Mouse (Mus musculus) embryonic stem cell, embryonic (primary cell): Measurements from ENCODE around the gene Zfp57.

ENCODE experiments used
- CTCF ChIA-PET, 4 experiments: fragments of 300-600 bp in 2 of 4; fragments of 350-600 bp in 2 of 4; sonication (Branson Sonifier 250); formaldehyde crosslinking; loops; one replicate each; lab custom pipeline; 2022; ENCODE audit warnings: inconsistent platforms in 2 of 4; lab: Charles Lee
- POLR2A ChIA-PET, 4 experiments: fragments of 300-600 bp in 2 of 4; fragments of 350-600 bp in 2 of 4; sonication (Branson Sonifier 250); formaldehyde crosslinking; loops; one replicate each; lab custom pipeline; 2022; ENCODE audit warnings: antibody characterized with exemption in 4 of 4, inconsistent platforms in 1 of 4; lab: Charles Lee

Zfp57 gene

GRCm38 (mm10) chr17:37000863-37001262, at the start of gene Zfp57:
Gene Zfp57, plus strand, starts transcription at chr17:37001163.
- CTCF ChIA-PET: interaction anchor here in 2 of 4 experiments (0.6 to 1.3 kb wide), 5 partner anchors 21 to 1003 kb away, joined by 3 to 4 read pairs (median 3); no protein-coding TSS in a partner anchor
- POLR2A ChIA-PET: interaction anchor here (0.6 to 32.1 kb wide), 30 partner anchors 9 to 718 kb away, joined by 3 to 469 read pairs (median 6); partner anchors contain the start of genes 2410137M14Rik (in 2 of the 4), Mog (in 2 of the 4), Gabbr1 (in 1 of the 4) and H2-M5 (in 1 of the 4)

- ChIA-PET CTCF (no interaction called here), POLR2A (interaction anchor here (0.6 to 2.5 kb wide), 12 partner anchors 8 to 102 kb away, joined by 3 to 15 read pairs (median 4); no protein-coding TSS in a partner anchor)
Observed at GRCm38 (mm10) chr17:36952631-36953030, 48.3 kb upstream of the Zfp57 start.

GRCm38 (mm10) chr17:36953062-36953461, 47.9 kb upstream of the Zfp57 start:
- CTCF ChIA-PET: no interaction called here
- POLR2A ChIA-PET: interaction anchor here in 3 of 4 experiments (0.5 to 2.5 kb wide), 5 partner anchors 17 to 93 kb away, joined by 3 to 15 read pairs (median 3); partner anchors contain the start of gene Gabbr1 (in 1 of the 3)

- ChIA-PET POLR2A (interaction anchor here (0.6 to 6.0 kb wide), 50 partner anchors 9 to 244 kb away, joined by 3 to 48 read pairs (median 4); partner anchors contain the start of genes 2410137M14Rik (in 3 of the 4), H2-M5 (in 3 of the 4), Rnf39 (in 2 of the 4) and Gabbr1 (in 1 of the 4)), CTCF (interaction anchor here in 3 of 4 experiments (0.9 to 1.3 kb wide), 4 partner anchors 11 to 246 kb away, joined by 3 read pairs; no protein-coding TSS in a partner anchor)
Observed at GRCm38 (mm10) chr17:36957999-36958743, 42.8 kb upstream of the Zfp57 start, which contains the start of the genes Znrd1 and Znrd1as. Gene Znrd1, minus strand, starts transcription at chr17:36958559. Gene Znrd1as, plus strand, starts transcription at chr17:36958592.

GRCm38 (mm10) chr17:36958884-36959283, 42.1 kb upstream of the Zfp57 start:
- CTCF ChIA-PET: interaction anchor here in 1 of 4 experiments (0.9 kb wide), 1 partner anchor 12 kb away, joined by 3 read pairs; no protein-coding TSS in a partner anchor
- POLR2A ChIA-PET: interaction anchor here (0.6 to 6.6 kb wide), 26 partner anchors 11 to 124 kb away, joined by 3 to 48 read pairs (median 6); partner anchors contain the start of genes 2410137M14Rik (in 3 of the 4), Gabbr1 (in 1 of the 4) and Rnf39 (in 1 of the 4)

GRCm38 (mm10) chr17:36961125-36961524, 39.8 kb upstream of the Zfp57 start:
- CTCF ChIA-PET: interaction anchor here in 1 of 4 experiments (0.6 kb wide), 1 partner anchor 9 kb away, joined by 3 read pairs; no protein-coding TSS in a partner anchor
- POLR2A ChIA-PET: interaction anchor here (0.7 to 6.6 kb wide), 15 partner anchors 9 to 121 kb away, joined by 3 to 50 read pairs (median 6); partner anchors contain the start of genes 2410137M14Rik (in 2 of the 4), Gabbr1 (in 1 of the 4) and Ppp1r11 (in 1 of the 4)

- POLR2A ChIA-PET: interaction anchor here in 3 of 4 experiments (0.6 to 13.6 kb wide), 8 partner anchors 8 to 103 kb away, joined by 3 to 424 read pairs (median 3); partner anchors contain the start of genes 2410137M14Rik (in 1 of the 3), H2-M5 (in 1 of the 3) and Zfp57 (in 1 of the 3)
- CTCF ChIA-PET: interaction anchor here in 1 of 4 experiments (1.3 kb wide), 1 partner anchor 52 kb away, joined by 3 read pairs; no protein-coding TSS in a partner anchor
Observed at GRCm38 (mm10) chr17:36966875-36967274, 34.1 kb upstream of the Zfp57 start.

- ChIA-PET POLR2A (interaction anchor here (0.6 to 13.6 kb wide), 46 partner anchors 8 to 1211 kb away, joined by 3 to 424 read pairs (median 5); partner anchors contain the start of genes 2410137M14Rik (in 4 of the 4), Znrd1 (in 3 of the 4), Znrd1as (in 3 of the 4) and H2-M5 (in 2 of the 4)), CTCF (interaction anchor here in 2 of 4 experiments (0.8 to 1.4 kb wide), 4 partner anchors 10 to 79 kb away, joined by 3 to 7 read pairs (median 4); no protein-coding TSS in a partner anchor)
Observed at GRCm38 (mm10) chr17:36970316-36970890, 30.6 kb upstream of the Zfp57 start.

GRCm38 (mm10) chr17:36971172-36971850, 29.7 kb upstream of the Zfp57 start:
- ChIA-PET POLR2A (interaction anchor here (0.6 to 13.6 kb wide), 41 partner anchors 9 to 1063 kb away, joined by 3 to 424 read pairs (median 5); partner anchors contain the start of genes 2410137M14Rik (in 4 of the 4), H2-M5 (in 2 of the 4), Znrd1 (in 2 of the 4) and Znrd1as (in 2 of the 4)), CTCF (interaction anchor here in 2 of 4 experiments (0.8 to 1.4 kb wide), 4 partner anchors 10 to 79 kb away, joined by 3 to 7 read pairs (median 4); no protein-coding TSS in a partner anchor)

GRCm38 (mm10) chr17:36972791-36973190, 28.2 kb upstream of the Zfp57 start:
- ChIA-PET CTCF (interaction anchor here in 3 of 4 experiments (0.8 to 1.3 kb wide), 10 partner anchors 8 to 77 kb away, joined by 3 to 6 read pairs (median 4); partner anchors contain the start of genes Gabbr1 (in 2 of the 3), 2410137M14Rik (in 1 of the 3) and H2-M5 (in 1 of the 3)), POLR2A (interaction anchor here (0.6 to 13.6 kb wide), 89 partner anchors 9 to 1134 kb away, joined by 3 to 424 read pairs (median 6); partner anchors contain the start of genes 2410137M14Rik (in 4 of the 4), H2-M5 (in 4 of the 4), Znrd1 (in 4 of the 4) and Znrd1as (in 4 of the 4))

GRCm38 (mm10) chr17:36973271-36973787, 27.6 kb upstream of the Zfp57 start:
- ChIA-PET CTCF (interaction anchor here in 3 of 4 experiments (0.8 to 1.3 kb wide), 10 partner anchors 8 to 77 kb away, joined by 3 to 6 read pairs (median 4); partner anchors contain the start of genes Gabbr1 (in 2 of the 3), 2410137M14Rik (in 1 of the 3) and H2-M5 (in 1 of the 3)), POLR2A (interaction anchor here (0.6 to 13.6 kb wide), 91 partner anchors 9 to 1135 kb away, joined by 3 to 424 read pairs (median 6); partner anchors contain the start of genes 2410137M14Rik (in 4 of the 4), H2-M5 (in 4 of the 4), Znrd1 (in 4 of the 4) and Znrd1as (in 4 of the 4))

GRCm38 (mm10) chr17:36981221-36981813, 19.6 kb upstream of the Zfp57 start, which contains the start of gene 2410137M14Rik:
Gene 2410137M14Rik, minus strand, starts transcription at chr17:36981237.
- POLR2A ChIA-PET: interaction anchor here (0.5 to 10.9 kb wide), 66 partner anchors 8 to 209 kb away, joined by 3 to 469 read pairs (median 9); partner anchors contain the start of genes Gabbr1 (in 4 of the 4), H2-M5 (in 3 of the 4), Trim26 (in 2 of the 4) and Zfp57 (in 2 of the 4)
- CTCF ChIA-PET: interaction anchor here in 2 of 4 experiments (0.8 to 2.1 kb wide), 5 partner anchors 9 to 157 kb away, joined by 3 to 7 read pairs (median 3); no protein-coding TSS in a partner anchor

- CTCF ChIA-PET: interaction anchor here in 2 of 4 experiments (0.7 to 2.1 kb wide), 5 partner anchors 15 to 158 kb away, joined by 3 to 7 read pairs (median 3); no protein-coding TSS in a partner anchor
Observed at GRCm38 (mm10) chr17:36981845-36982244, 19.1 kb upstream of the Zfp57 start.

GRCm38 (mm10) chr17:36982253-36983155, 18.5 kb upstream of the Zfp57 start:
- ChIA-PET POLR2A (interaction anchor here (0.6 to 10.9 kb wide), 70 partner anchors 9 to 215 kb away, joined by 3 to 469 read pairs (median 7); partner anchors contain the start of genes Gabbr1 (in 4 of the 4), Trim26 (in 2 of the 4), Zfp57 (in 2 of the 4) and Znrd1 (in 2 of the 4)), CTCF (interaction anchor here in 2 of 4 experiments (0.7 to 2.1 kb wide), 5 partner anchors 15 to 159 kb away, joined by 3 to 7 read pairs (median 3); no protein-coding TSS in a partner anchor)

More at GRCm38 (mm10) chr17:36981845-36982244, 19.1 kb upstream of the Zfp57 start:
- POLR2A ChIA-PET: interaction anchor here (0.6 to 10.9 kb wide), 66 partner anchors 7 to 209 kb away, joined by 3 to 469 read pairs (median 9); partner anchors contain the start of genes Gabbr1 (in 4 of the 4), H2-M5 (in 2 of the 4), Trim26 (in 2 of the 4) and Zfp57 (in 2 of the 4)
